Mouse (Mus musculus) c-Kit-positive CD71-negative TER-119-negative erythroid progenitor cells, embryonic 14.5 days (primary cell): Measurements from ENCODE around the gene Izumo1r.
"Not testable (repeated sequence)": the region's sequence is repeated elsewhere in the genome, so short reads cannot be mapped to it uniquely, and the experiment has no call there.

ENCODE experiments used
- DNase-seq: peaks from one replicate; pipeline ENCODE4 v3.0.0-alpha.2; 2013; ENCODE audit warnings: low read depth

The Izumo1r gene

GRCm38 (mm10) chr9:14904741-14905475, 1.2 kb upstream of the Izumo1r start:
- DNase-seq = no peak

- DNase-seq = no peak
These were observed 743 bp downstream of the Izumo1r start for GRCm38 (mm10) chr9:14903006-14903405.

- DNase-seq = no peak
These were observed 1.3 kb downstream of the Izumo1r start for GRCm38 (mm10) chr9:14902416-14902815.

GRCm38 (mm10) chr9:14901757-14902156, 2.0 kb downstream of the Izumo1r start:
- DNase-seq = no peak

- DNase-seq = no peak
These were observed 6.6 kb downstream of the Izumo1r start for GRCm38 (mm10) chr9:14897102-14897501.

GRCm38 (mm10) chr9:14895237-14895835, 8.4 kb downstream of the Izumo1r start:
- no peak for DNase-seq

GRCm38 (mm10) chr9:14894628-14895027, 9.1 kb downstream of the Izumo1r start:
- DNase-seq = no peak

- no peak for DNase-seq
These were observed 10.4 kb downstream of the Izumo1r start for GRCm38 (mm10) chr9:14893388-14893787.

- no peak for DNase-seq
These were observed 11.9 kb downstream of the Izumo1r start for GRCm38 (mm10) chr9:14891891-14892290.

GRCm38 (mm10) chr9:14890699-14891098, 13.1 kb downstream of the Izumo1r start:
- DNase-seq = no peak

GRCm38 (mm10) chr9:14888671-14889070, 15.1 kb downstream of the Izumo1r start:
- DNase-seq = no peak

GRCm38 (mm10) chr9:14887787-14888382, 15.9 kb downstream of the Izumo1r start:
- no peak for DNase-seq

- no peak for DNase-seq
These were observed 17.8 kb downstream of the Izumo1r start for GRCm38 (mm10) chr9:14885954-14886353.

GRCm38 (mm10) chr9:14885151-14885550, 18.6 kb downstream of the Izumo1r start:
- DNase-seq = no peak

- DNase-seq = no peak
These were observed 19.1 kb downstream of the Izumo1r start for GRCm38 (mm10) chr9:14884641-14885040.

GRCm38 (mm10) chr9:14876566-14876965, 27.2 kb downstream of the Izumo1r start:
- DNase-seq = not testable (repeated sequence)

GRCm38 (mm10) chr9:14875743-14876507, 27.8 kb downstream of the Izumo1r start:
- no peak for DNase-seq

GRCm38 (mm10) chr9:14872181-14872930, 31.4 kb downstream of the Izumo1r start:
- no peak for DNase-seq

- DNase-seq = no peak
These were observed 32.2 kb downstream of the Izumo1r start for GRCm38 (mm10) chr9:14871536-14871935.

GRCm38 (mm10) chr9:14870802-14871201, 32.9 kb downstream of the Izumo1r start:
- no peak for DNase-seq

GRCm38 (mm10) chr9:14870377-14870776, 33.4 kb downstream of the Izumo1r start:
- no peak for DNase-seq

- no peak for DNase-seq
These were observed 35.4 kb downstream of the Izumo1r start for GRCm38 (mm10) chr9:14868326-14868725.
